Mouse (Mus musculus) monocyte, adult 5-6 weeks (primary cell): ENCODE data around the gene Wdr44. TPM values are rescaled to one million over a fixed set of nuclear protein-coding genes. Genes with fewer than 3 reads are reported as not detected.
"Not testable (repeated sequence)": the region's sequence is repeated elsewhere in the genome, so short reads cannot be mapped to it uniquely, and the experiment has no call there.

Experiments
- ATAC-seq: fragments of 153-309, 156-312 bp; replicated peaks from 2 replicates; pipeline ENCODE4 v1.8.0; 2017; ENCODE audit warnings: mild to moderate bottlenecking; ENCODE audit not compliant: low TSS enrichment, insufficient number of reproducible peaks, severe bottlenecking, poor library complexity, low FRiP score
- total RNA-seq: library from RNA; stranded (forward); fragments of 200-1000, 200-491, 200-594 nt; gene quantifications from 3 replicates; pipeline ENCODE4 v1.2.3, GENCODE M21; 2017

Gene Wdr44
- total RNA-seq, 1 experiment from 2014 or later: 25.8 TPM

DNA sequence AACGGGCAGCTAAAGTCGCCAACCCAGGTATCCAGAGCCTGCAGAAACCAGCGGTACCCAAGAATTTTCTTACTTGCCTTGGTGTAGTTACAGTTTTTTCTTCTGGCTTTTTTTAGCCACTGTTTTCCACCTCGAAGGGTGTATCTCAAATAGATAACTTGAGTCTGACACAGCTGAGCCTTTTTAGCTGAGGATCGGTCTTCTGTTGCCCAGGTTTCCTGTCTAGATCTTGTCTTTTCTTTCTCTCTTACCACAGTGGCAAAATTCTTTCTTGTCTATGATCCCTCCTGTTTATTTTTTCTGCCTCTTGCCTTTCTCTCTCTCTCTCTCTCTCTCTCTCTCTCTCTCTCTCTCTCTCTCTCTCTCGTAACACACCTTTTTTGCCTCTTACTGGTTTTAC, 130.0 kb downstream of the Wdr44 start:
- ATAC-seq: not testable (repeated sequence)

GRCm38 (mm10) chrX:23823398-23824023, 130.7 kb downstream of the Wdr44 start:
- ATAC-seq: no peak

- not testable (repeated sequence) for ATAC-seq
These were observed 140.9 kb downstream of the Wdr44 start for GRCm38 (mm10) chrX:23833784-23834183.

DNA sequence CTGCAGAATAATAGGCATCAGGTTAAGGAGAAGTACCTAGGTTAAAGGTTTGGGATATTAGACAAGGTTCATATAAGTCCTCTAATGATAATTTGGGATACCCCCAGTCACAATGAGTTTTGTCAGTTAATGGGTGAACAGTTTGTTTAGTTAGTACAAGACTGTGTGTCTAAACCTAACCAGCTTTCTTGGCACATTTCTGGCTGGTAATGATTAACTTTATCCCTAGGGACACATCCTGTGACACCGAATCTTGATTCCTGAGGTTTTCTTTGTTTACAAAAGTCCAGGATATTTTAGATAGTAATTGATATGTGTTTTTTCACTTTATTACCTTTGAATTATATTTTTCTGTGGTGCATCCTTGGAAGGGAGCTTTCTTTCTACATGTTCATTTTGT, 148.1 kb downstream of the Wdr44 start:
- no peak for ATAC-seq

Other genes with a start within 250 kb of the Wdr44 start
- not detected in 3 replicates for gene Gm4907, start 189.5 kb downstream of the Wdr44 start, total RNA-seq